Mouse (Mus musculus) right cerebral cortex, postnatal 14 days (tissue): ENCODE data around the gene Nipa1.

Experiments used
- DNase-seq: peaks from one replicate; pipeline ENCODE4 v3.0.0; 2022

Nipa1 gene

DNA sequence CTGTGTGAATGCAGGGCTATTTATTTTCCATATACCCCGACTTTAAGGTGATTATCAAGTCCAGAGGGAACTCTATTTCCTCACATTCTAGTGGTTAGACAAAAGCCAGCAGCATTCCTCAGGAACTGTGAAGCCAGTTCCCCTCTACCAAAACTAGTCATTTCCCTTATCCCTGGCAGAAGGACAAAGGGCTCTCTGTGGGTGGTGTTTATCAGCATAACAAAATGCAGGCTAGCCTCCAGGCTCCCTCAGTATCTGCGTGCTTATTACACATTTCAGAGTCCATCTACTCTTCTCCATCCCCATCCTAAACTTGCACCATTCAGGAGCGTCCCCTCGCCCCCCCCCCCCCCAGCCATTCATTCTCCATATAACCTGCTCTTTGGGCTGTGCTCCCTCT, 20.8 kb downstream of the Nipa1 start:
- DNase-seq: no peak

DNA sequence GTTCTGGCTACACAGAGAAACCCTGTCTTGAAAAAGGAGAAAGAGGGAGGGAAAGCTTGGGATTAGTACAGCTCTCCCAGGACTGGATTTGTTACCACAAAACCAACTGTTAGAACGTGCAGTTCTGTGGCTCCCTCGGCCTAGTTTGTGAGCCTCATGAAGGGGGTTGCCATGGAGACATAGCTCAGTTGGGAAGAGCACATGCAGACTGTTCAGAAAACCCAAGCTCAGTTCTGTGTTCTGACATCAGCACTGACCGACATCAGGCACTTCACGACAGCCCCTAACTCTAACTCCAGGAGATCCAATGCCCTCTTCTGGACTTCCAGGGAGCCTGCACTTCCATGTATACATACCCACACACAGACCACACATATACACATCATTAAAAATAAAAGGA, 24.7 kb downstream of the Nipa1 start:
- DNase-seq: no peak

- DNase-seq: no peak
Measured at GRCm38 (mm10) chr7:55991858-55992257, 27.9 kb downstream of the Nipa1 start.

DNA sequence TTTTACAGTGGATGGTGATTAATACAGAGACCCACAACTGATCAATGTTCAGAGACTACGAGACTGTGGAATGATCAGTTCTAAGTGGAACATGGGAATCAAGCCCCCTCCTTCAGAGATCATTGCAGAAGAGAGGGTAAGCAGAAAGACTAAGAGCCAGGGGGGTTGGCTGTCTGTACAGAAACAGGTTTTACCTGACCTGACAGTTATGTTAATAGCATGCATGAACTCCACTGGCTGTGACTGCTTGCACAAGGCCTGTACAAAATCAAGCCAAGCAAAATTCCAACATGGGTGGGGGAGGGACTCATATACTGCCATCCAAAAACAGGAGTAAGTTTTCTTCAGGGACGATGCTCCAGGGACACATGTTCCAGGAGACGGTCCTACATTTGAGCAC, 28.6 kb downstream of the Nipa1 start:
- no peak for DNase-seq

GRCm38 (mm10) chr7:55986526-55987214, 33.1 kb downstream of the Nipa1 start:
- DNase-seq: peak; percentile 90

- DNase-seq: no peak
Measured at GRCm38 (mm10) chr7:55984754-55985153, 35.0 kb downstream of the Nipa1 start.

DNA sequence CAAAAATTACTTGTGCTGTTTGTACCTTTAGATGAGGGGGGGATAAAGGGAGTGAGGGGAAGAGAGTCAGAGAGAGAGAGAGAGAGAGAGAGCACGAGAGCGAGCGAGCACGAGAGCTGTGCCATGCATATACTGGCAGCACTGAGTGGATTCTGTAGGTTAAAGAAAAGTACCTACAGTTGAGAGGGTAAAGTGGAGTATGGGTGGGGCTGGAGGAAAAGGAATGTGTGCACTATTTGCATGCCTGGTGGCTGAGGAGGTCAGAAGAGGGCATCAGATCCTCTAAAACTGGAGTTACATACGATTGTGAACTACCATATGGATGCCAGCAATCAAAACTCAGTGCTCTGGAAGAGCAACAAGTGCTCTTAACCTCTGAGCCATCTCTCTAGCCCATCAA, 36.6 kb downstream of the Nipa1 start:
- DNase-seq: no peak

DNA sequence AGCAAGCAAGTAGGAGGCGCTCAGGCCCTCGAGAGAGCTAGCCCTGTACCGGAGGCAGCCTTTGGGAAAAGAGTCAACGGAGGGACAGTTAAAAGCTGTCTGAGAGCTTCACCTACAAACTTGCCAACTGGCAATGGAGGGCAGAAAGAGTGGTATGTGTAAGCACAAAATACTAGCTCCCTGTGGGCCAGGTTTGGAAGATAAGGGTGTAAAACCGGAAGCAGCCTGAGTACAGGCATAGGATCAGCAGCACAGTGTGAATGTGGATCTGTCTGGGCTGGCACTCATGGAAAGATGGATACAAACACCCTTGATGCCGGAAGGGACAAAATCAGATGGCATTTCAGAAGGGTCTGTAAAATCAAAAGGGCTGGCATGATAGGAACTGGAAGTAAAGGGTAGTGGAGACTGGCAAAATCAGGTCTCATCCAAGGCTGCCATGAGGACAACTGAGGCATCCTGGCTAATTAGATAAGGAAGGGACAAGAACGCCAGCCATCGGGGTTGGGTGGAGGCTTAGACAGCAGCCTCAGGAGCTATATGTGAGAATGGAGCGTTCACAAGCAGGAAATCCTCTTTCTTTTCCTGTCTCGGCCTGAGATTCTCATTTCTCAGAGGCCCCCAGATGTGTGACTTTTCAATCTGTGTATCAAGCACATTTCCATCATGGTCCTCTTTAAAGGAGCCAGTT, 37.6 kb downstream of the Nipa1 start:
- no peak for DNase-seq

GRCm38 (mm10) chr7:55981511-55981910, 38.2 kb downstream of the Nipa1 start:
- DNase-seq: no peak

GRCm38 (mm10) chr7:55974429-55974828, 45.3 kb downstream of the Nipa1 start:
- DNase-seq: no peak

GRCm38 (mm10) chr7:55969415-55969814, 50.3 kb downstream of the Nipa1 start:
- no peak for DNase-seq

DNA sequence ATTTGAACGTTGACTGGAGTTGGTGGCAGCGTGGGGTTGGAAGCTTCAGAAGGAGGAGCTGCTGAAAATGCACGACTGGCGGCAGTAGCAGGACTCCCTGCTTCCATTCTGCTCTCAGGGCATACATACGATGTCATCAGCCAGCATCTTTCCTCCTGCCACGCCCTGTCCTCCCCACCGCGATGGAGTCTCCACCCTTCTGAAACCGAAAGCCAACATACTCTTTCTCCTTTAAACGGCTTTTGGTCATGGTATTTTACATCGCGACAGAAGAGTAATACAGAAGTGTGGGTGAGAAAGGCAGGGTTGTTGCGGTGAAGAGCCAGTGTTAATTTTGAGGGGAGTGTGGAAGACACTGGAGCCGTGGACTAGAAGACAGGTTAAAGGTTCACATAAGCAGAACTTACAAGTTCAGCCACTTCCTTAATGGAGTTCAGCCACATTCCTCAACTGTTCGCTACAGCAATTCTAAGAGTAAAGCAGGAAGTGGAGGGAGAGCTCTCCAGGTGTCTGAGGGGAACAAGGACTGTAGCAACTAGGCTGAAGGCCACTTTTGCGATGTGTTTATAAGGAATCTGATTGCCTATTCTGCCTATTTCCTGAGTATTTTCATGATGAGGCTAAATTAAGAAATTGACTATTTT, 51.4 kb downstream of the Nipa1 start:
- DNase-seq: peak; percentile 30

GRCm38 (mm10) chr7:55966866-55967460, 52.8 kb downstream of the Nipa1 start:
- no peak for DNase-seq

DNA sequence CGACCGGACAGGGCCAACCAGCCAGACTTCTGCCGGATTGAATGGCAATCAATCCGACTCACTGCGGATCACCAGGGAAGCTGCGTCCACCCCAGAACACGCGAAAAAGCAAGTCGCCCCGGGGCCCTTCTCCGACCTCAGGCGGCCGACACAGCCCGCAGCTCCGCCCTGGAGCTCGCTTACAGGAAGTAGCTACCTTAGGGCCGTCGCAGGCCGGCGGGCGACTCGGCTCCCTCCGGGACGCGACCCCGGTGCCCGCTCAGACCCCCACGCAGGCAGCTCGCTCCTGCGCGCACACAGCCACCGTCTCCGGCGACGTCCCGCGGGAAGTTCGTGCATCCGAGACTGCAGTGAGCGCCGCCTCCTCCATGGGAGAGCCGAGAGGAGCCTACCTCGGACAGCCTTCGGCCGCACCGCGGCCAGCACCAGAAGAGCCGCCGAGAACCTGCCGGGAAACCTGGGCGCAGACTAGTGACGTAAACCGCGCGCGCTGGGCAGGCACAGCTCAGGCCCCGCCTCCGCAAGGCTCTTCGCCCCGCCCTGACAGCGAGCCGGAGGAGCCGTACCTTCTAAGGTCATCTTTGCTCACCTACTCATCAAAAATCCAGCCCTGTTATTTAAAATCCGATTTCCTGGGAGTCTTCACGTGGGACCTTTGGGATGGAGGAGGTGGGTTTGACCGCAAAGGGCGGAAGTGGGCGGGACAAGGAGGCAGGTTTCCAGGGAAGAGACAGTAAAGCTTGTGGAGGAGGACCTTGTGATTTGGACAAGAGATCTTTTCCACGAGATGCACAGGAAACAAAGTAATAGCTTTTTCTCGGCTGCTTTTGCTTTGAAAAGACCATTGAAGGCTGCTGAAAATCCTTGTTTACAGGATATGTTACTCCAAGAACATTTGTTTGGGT, 57.5 kb downstream of the Nipa1 start, which contains the start of gene Nipa2:
TSS of gene Nipa2 (minus strand) at position 473 of the 905 bp plus-strand sequence.
- DNase-seq: peak; percentile 96

DNA sequence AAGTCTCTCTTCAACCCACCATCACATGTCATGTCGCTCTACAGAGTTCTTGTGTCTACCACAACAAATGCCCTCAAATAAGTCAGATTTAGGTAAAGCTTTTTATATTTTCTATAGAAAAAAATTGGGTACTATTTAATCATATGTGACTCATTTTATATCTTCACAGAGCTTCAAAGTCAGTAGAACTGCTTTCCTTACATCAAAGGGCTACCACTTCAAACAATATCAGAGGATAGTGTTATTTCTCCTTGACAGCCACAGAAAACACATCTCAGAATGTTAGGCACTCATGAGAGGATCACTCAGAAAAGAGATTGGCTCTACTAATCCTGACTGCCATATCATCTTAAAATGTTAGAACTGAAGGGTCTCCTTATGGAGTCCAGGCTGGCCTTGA, 59.2 kb downstream of the Nipa1 start:
- no peak for DNase-seq

GRCm38 (mm10) chr7:55959801-55960200, 60.0 kb downstream of the Nipa1 start:
- no peak for DNase-seq

- DNase-seq: no peak
Measured at GRCm38 (mm10) chr7:55957916-55958315, 61.8 kb downstream of the Nipa1 start.

- no peak for DNase-seq
Measured at GRCm38 (mm10) chr7:55957178-55957577, 62.6 kb downstream of the Nipa1 start.

- DNase-seq: no peak
Measured at GRCm38 (mm10) chr7:55956054-55956453, 63.7 kb downstream of the Nipa1 start.

- no peak for DNase-seq
Measured at GRCm38 (mm10) chr7:55938341-55938740, 81.4 kb downstream of the Nipa1 start.

- DNase-seq: no peak
Measured at GRCm38 (mm10) chr7:55935025-55935424, 84.7 kb downstream of the Nipa1 start.

DNA sequence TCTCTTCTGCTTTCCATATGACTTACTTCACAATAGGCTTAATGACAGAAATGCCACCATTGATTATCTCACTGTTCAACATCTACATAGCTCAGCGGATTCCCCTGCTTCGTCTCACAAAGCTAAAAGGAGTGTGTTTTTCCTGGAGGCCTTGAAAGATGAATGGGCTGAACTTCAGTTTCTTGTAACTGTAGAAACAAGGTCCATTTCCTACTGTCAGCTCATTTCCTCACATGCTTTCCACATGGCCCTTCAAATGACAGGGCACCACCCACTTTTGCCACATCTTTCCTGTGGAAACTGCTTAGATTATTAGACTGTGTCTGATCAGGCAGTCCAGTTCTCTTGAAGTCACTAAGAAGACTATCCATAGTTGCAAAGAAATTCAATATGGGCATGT, 91.1 kb downstream of the Nipa1 start:
- no peak for DNase-seq
